Mouse (Mus musculus) kidney, embryonic 16.5 days (tissue): ENCODE measurements around the gene Nmral1. TPM values are rescaled to one million over a fixed set of nuclear protein-coding genes. Genes with fewer than 3 reads are reported as not detected.

Experiments
- ATAC-seq: fragments of 200-750 bp; cut with Nextera tagmentation; 2 replicates; pipeline ENCODE4 v1.8.0; 2017; ENCODE audit warnings: moderate TSS enrichment; ENCODE audit not compliant: low FRiP score, low TSS enrichment
- H3K27ac ChIP-seq: fragments of 300-500 bp; sonication (generic); 2 replicates; pipeline ENCODE4 v1.5.1; 2014; ENCODE audit warnings: low read length
- H3K27me3 ChIP-seq: fragments of 300-500 bp; sonication (generic); 2 replicates; pipeline ENCODE4 v1.6.1; 2014; ENCODE audit warnings: low read length, control low read depth, mixed read lengths; ENCODE audit not compliant: insufficient read depth
- H3K36me3 ChIP-seq: fragments of 300-500 bp; sonication (generic); 2 replicates; pipeline ENCODE4 v1.6.1; 2014; ENCODE audit warnings: low read length, control low read depth, mixed read lengths; ENCODE audit not compliant: insufficient read depth
- H3K4me1 ChIP-seq: fragments of 300-500 bp; sonication (generic); 2 replicates; pipeline ENCODE4 v1.6.1; 2014; ENCODE audit warnings: low read length, control low read depth, mixed read lengths; ENCODE audit not compliant: insufficient read depth
- H3K4me2 ChIP-seq: fragments of 300-500 bp; sonication (generic); replicated peaks from 2 replicates; pipeline ENCODE4 v1.6.1; 2014; ENCODE audit warnings: low read depth, low read length
- H3K4me3 ChIP-seq: fragments of 300-500 bp; sonication (generic); 2 replicates; pipeline ENCODE4 v1.5.1; 2014; ENCODE audit warnings: mild to moderate bottlenecking, low read length
- H3K9ac ChIP-seq: fragments of 300-500 bp; sonication (generic); replicated peaks from 2 replicates; pipeline ENCODE4 v1.6.1; 2014; ENCODE audit warnings: low read length
- H3K9me3 ChIP-seq: fragments of 300-500 bp; sonication (generic); 2 replicates; pipeline ENCODE4 v1.6.1; 2016; ENCODE audit warnings: low read length, control low read depth
- WGBS: fragments of 180-500 bp; shearing (Covaris S2); extraction: QIAGEN DNeasy Blood & Tissue Kit; methylation state at CpG from one replicate; pipeline ENCODE4 v1.1.7; 2014; 5-methylcytosine and 5-hydroxymethylcytosine counted together
- polyA plus RNA-seq: library from polyadenylated mRNA; unstranded; fragments of >200 nt; fragmentation: Nextera tagmentation; extraction: Ambion mirVana; gene quantifications from 2 replicates; pipeline ENCODE4 v1.2.1, GENCODE M21; 2015

The Nmral1 gene
- polyA plus RNA-seq, 1 experiment from 2014 or later, result 96.7 TPM

DNA sequence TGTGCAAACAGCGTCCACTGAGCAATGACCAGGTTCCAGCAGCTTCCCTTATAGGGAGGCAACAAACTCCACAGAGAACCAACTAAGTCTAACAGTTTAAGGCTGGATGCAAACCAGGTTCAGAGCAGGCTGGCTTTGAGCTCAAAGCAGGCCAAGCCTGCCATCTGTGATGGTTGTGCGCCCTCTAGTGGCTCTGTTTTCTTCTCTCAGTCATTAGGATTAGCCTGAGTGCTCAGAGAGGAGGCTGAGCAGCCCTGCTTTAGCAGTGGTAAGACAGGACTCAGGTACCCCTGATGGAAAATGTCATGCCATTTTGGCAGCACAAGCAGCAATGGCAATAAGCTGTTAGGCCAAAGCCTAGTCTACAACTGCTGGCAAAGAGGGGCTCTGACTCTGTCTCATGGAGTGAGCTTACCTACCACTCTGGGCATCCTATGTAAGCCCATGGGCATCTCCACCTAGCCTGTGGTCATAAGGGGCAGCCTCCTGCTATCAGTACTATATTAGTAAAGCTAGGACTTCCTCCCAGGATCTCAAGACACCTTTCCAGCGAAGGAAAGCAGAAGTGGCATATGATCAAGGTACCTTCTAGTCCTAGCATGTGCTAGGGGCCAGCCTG, 51.9 kb downstream of the Nmral1 start:
- Histone ChIP-seq H3K36me3 (0 out of 2 replicates have a peak, but pooled peaks cover 6% of the 10 kb centered on the region), H3K9ac (peak overlapping the region; percentile 10; the same call in 1 of the 2 replicates), H3K4me1 (no peaks in the 10 kb centered on the region), H3K4me2 (no peak overlapping the region), H3K9me3 (no peaks in the 10 kb centered on the region), H3K4me3 (no peak overlapping the region), H3K27me3 (no peaks in the 10 kb centered on the region), H3K27ac (no peak overlapping the region)
- peak; percentile 87 for ATAC-seq
- 25% methylated on average over 3 of the region's 3 CpGs for WGBS

- 0 out of 2 replicates have a peak, but pooled peaks cover 4% of the 10 kb centered on the region for H3K4me1 ChIP-seq
- H3K4me2 ChIP-seq, result no peak overlapping the region
- 95% methylated on average over 2 of the region's 2 CpGs for WGBS
- no peaks in the 10 kb centered on the region for H3K9me3 ChIP-seq
- peaks cover 9% of the 10 kb centered on the region; the same call in 1 of the 2 replicates for H3K36me3 ChIP-seq
- H3K9ac ChIP-seq, result no peak overlapping the region
- H3K27ac ChIP-seq, result no peak overlapping the region
- ATAC-seq, result no peak
- H3K4me3 ChIP-seq, result no peak overlapping the region
- H3K27me3 ChIP-seq, result no peaks in the 10 kb centered on the region
Observed at GRCm38 (mm10) chr16:4665726-4666125, 53.4 kb downstream of the Nmral1 start.

DNA sequence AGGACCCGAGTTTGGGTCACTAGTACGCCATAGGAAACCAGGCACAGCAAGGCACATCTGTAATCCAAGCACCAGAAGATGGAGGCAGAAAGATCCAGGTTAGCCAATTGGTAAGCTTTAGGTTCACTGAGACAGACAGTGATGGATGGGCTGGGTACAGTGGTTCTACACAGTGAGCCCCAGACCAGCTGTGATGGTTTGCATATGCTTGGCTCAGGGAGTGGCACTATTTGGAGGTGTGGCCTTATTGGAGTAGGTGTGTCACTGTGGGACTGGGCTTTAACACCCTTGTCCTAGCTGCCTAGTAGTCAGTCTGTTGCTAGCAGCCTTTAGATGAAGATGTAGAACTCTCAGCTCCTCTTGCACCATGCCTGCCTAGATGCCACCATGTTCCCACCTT, 55.4 kb downstream of the Nmral1 start:
- Histone ChIP-seq H3K36me3 (peaks cover 12% of the 10 kb centered on the region), H3K4me2 (no peak overlapping the region), H3K27me3 (no peaks in the 10 kb centered on the region), H3K4me1 (peaks cover 14% of the 10 kb centered on the region), H3K27ac (no peak overlapping the region), H3K4me3 (no peak overlapping the region), H3K9me3 (no peaks in the 10 kb centered on the region), H3K9ac (no peak overlapping the region)
- WGBS, result 85% methylated on average over 2 of the region's 2 CpGs
- no peak for ATAC-seq

- no peak overlapping the region for H3K9ac ChIP-seq
- H3K36me3 ChIP-seq, result peaks cover 8% of the 10 kb centered on the region
- peaks cover 28% of the 10 kb centered on the region for H3K4me1 ChIP-seq
- H3K27ac ChIP-seq, result no peak overlapping the region
- no peaks in the 10 kb centered on the region for H3K9me3 ChIP-seq
- no peak overlapping the region for H3K4me2 ChIP-seq
- ATAC-seq, result no peak
- H3K4me3 ChIP-seq, result no peak overlapping the region
- no peaks in the 10 kb centered on the region for H3K27me3 ChIP-seq
- 40% methylated on average over 2 of the region's 2 CpGs for WGBS
Observed at GRCm38 (mm10) chr16:4661605-4662004, 57.6 kb downstream of the Nmral1 start.

Other genes with a start within 250 kb of the Nmral1 start
- 18.2 and 19.2 TPM in 2 replicates for gene Srl, start 177.5 kb downstream of the Nmral1 start, polyA plus RNA-seq
- 21.8 and 25.5 TPM in 2 replicates for gene Tfap4, start 159.5 kb downstream of the Nmral1 start, polyA plus RNA-seq
- 43.6 and 53.6 TPM in 2 replicates for gene Glis2, start 124.6 kb downstream of the Nmral1 start, polyA plus RNA-seq
- 67.8 and 80.4 TPM in 2 replicates for gene Pam16, start 94.4 kb downstream of the Nmral1 start, polyA plus RNA-seq
- 26.8 TPM in 2 replicates for gene Vasn, start 79.4 kb downstream of the Nmral1 start, polyA plus RNA-seq
- 89.6 and 95.3 TPM in 2 replicates for gene Dnaja3, start 79.4 kb downstream of the Nmral1 start, polyA plus RNA-seq
- gene Coro7, start 39.6 kb downstream of the Nmral1 start, polyA plus RNA-seq, result 21.4 and 24.0 TPM in 2 replicates
- 117 and 120 TPM in 2 replicates for gene Hmox2, start 7.0 kb upstream of the Nmral1 start, polyA plus RNA-seq
- gene Cdip1, start 70.9 kb upstream of the Nmral1 start, polyA plus RNA-seq, result 113 and 123 TPM in 2 replicates
- gene 4930562C15Rik, start 116.1 kb upstream of the Nmral1 start, polyA plus RNA-seq, result 0.30 and 0.85 TPM in 2 replicates
- gene Ubald1, start 161.0 kb upstream of the Nmral1 start, polyA plus RNA-seq, result 36.2 and 40.4 TPM in 2 replicates
- gene Mgrn1, start 166.9 kb upstream of the Nmral1 start, polyA plus RNA-seq, result 113 and 117 TPM in 2 replicates
- 171 and 187 TPM in 2 replicates for gene Nudt16l1, start 219.4 kb upstream of the Nmral1 start, polyA plus RNA-seq
- 76.8 and 81.3 TPM in 2 replicates for gene Anks3, start 244.8 kb upstream of the Nmral1 start, polyA plus RNA-seq